In genomic region chr7:92874761-92875408, GRCm38 (mm10) we compare ENCODE assay signal across 8 mouse cellular contexts. TPM values are rescaled to one million over a fixed set of nuclear protein-coding genes. Genes with fewer than 3 reads are reported as not detected.
DNase-seq lines count a peak whose midpoint lies in the region; ATAC-seq and TF ChIP-seq lines count a peak whose summit lies in the region.

No protein-coding gene starts in this region.

- TF ChIP-seq EP300 in ES-Bruce4 (IDR thresholded peaks at IDR 0.05; ENCODE audit: insufficient read depth, low read depth, low read length) = 0 out of 2 replicates have a peak, but pooled peaks have one; percentile 3

- H3K36me3 ChIP-seq in ES-Bruce4 (ENCODE audit: control insufficient read depth, insufficient read depth, low read length, poor library complexity, severe bottlenecking) = peaks cover 23% of the 10 kb centered on the region
- no peaks in the 10 kb centered on the region for H3K36me3 ChIP-seq in forebrain, embryonic 13.5 days (ENCODE audit: poor library complexity, severe bottlenecking)
- H3K36me3 ChIP-seq in neural tube, embryonic 15.5 days = no peaks in the 10 kb centered on the region

- intact Hi-C loops in heart, postnatal 14 days (cut with DNase I) = loop anchor here (5.0 kb wide), 5 partner anchors 32 to 313 kb away; partner anchors contain the start of gene Ccdc90b

- peaks cover 4% of the 10 kb centered on the region for H3K4me1 ChIP-seq in ES-Bruce4 (ENCODE audit: control insufficient read depth, insufficient read depth, low read length)
- peaks cover 25% of the 10 kb centered on the region for H3K4me1 ChIP-seq in forebrain, embryonic 13.5 days
- H3K4me1 ChIP-seq in neural tube, embryonic 15.5 days = peaks cover 23% of the 10 kb centered on the region

- H3K4me3 ChIP-seq in ES-Bruce4 (ENCODE audit: low read depth, low read length) = peak overlapping the region; percentile 99
- H3K4me3 ChIP-seq in forebrain, embryonic 13.5 days = peak overlapping the region; percentile 61
- H3K4me3 ChIP-seq in neural tube, embryonic 15.5 days (replicated peaks) = peak overlapping the region; percentile 70

- peak; percentile 85 to 86 for DNase-seq in heart, postnatal 14 days
- DNase-seq in layer of hippocampus, adult 11-12 months (ENCODE audit: low spot score) = peak; percentile 91
- DNase-seq in lung, adult 18-20 months = peak; percentile 96
- peak; percentile 83 for DNase-seq in testis, postnatal 14 days (ENCODE audit: low spot score)

- TF ChIP-seq POLR2A in ES-Bruce4 (IDR thresholded peaks at IDR 0.05; ENCODE audit: insufficient read depth, low read length) = peak; percentile 58

- peak overlapping the region; percentile 67 for H3K4me2 ChIP-seq in forebrain, embryonic 13.5 days
- H3K4me2 ChIP-seq in neural tube, embryonic 15.5 days = peak overlapping the region; percentile 76

- WGBS in forebrain, embryonic 13.5 days = under 1% methylated on average over 29 of the region's 29 CpGs
- under 1% methylated on average over 28 of the region's 29 CpGs for WGBS in neural tube, embryonic 15.5 days

- no peaks in the 10 kb centered on the region; the same call in 1 of the 2 replicates for H3K9me3 ChIP-seq in ES-Bruce4 (replicated peaks; ENCODE audit: control insufficient read depth, insufficient read depth, low read length, poor library complexity, severe bottlenecking)
- H3K9me3 ChIP-seq in forebrain, embryonic 13.5 days (replicated peaks) = no peaks in the 10 kb centered on the region
- no peaks in the 10 kb centered on the region for H3K9me3 ChIP-seq in neural tube, embryonic 15.5 days (replicated peaks)

- no peak for TF ChIP-seq CTCF in ES-Bruce4 (IDR thresholded peaks at IDR 0.05; ENCODE audit: low read depth, low read length)

- ATAC-seq in cerebellum, adult (ENCODE audit: insufficient number of reproducible peaks, low FRiP score, low TSS enrichment) = peak; percentile 95
- peak; percentile 91 for ATAC-seq in forebrain, embryonic 13.5 days
- ATAC-seq in neural tube, embryonic 15.5 days (ENCODE audit: low FRiP score) = peak; percentile 91

- peak overlapping the region; percentile 88 for H3K9ac ChIP-seq in ES-Bruce4 (ENCODE audit: low read depth, poor library complexity, severe bottlenecking)
- H3K9ac ChIP-seq in forebrain, embryonic 13.5 days = peak overlapping the region; percentile 81
- peak overlapping the region; percentile 80 for H3K9ac ChIP-seq in neural tube, embryonic 15.5 days (replicated peaks)

- no peaks in the 10 kb centered on the region for H3K27me3 ChIP-seq in ES-Bruce4 (ENCODE audit: control insufficient read depth, insufficient read depth, low read length, poor library complexity, severe bottlenecking)
- no peaks in the 10 kb centered on the region for H3K27me3 ChIP-seq in forebrain, embryonic 13.5 days
- no peaks in the 10 kb centered on the region for H3K27me3 ChIP-seq in neural tube, embryonic 15.5 days (replicated peaks)

- peak overlapping the region; percentile 89 for H3K27ac ChIP-seq in ES-Bruce4 (ENCODE audit: insufficient read depth, low read length)
- peak overlapping the region; percentile 98 for H3K27ac ChIP-seq in forebrain, embryonic 13.5 days
- peak overlapping the region; percentile 98 for H3K27ac ChIP-seq in neural tube, embryonic 15.5 days (replicated peaks)

RNA-seq across cellular contexts. Expression of gene Prcp, which starts 0.6 kb away (rescaled TPM):
- 38.8 and 40.5 TPM in 2 replicates for polyA plus RNA-seq in ES-Bruce4 (2011; ENCODE audit: insufficient read depth, insufficient read length, low read depth, missing spikeins)
- 14.6 and 15.6 TPM in 2 replicates for polyA plus RNA-seq in forebrain, embryonic 13.5 days (2015; fragmentation: Nextera tagmentation; extraction: Ambion mirVana)
- total RNA-seq in heart, postnatal 14 days (2021) = 10 to 100 TPM; 36.6 to 39.2 TPM
- 21.4 and 23.5 TPM in 2 replicates for polyA plus RNA-seq in neural tube, embryonic 15.5 days (2015; fragmentation: Nextera tagmentation; extraction: Ambion mirVana)

RNA-seq across cellular contexts. Expression of gene Ddias, which starts 0.8 kb away (rescaled TPM):
- 64.5 and 69.3 TPM in 2 replicates for polyA plus RNA-seq in ES-Bruce4 (2011; ENCODE audit: insufficient read depth, insufficient read length, low read depth, missing spikeins)
- polyA plus RNA-seq in forebrain, embryonic 13.5 days (2015; fragmentation: Nextera tagmentation; extraction: Ambion mirVana) = 12.1 and 13.5 TPM in 2 replicates
- 1 to 10 TPM in 1 of 2 experiments, under 1 TPM in 1; 0.88 to 1.1 TPM for total RNA-seq in heart, postnatal 14 days (2021)
- 3.6 and 4.7 TPM in 2 replicates for polyA plus RNA-seq in neural tube, embryonic 15.5 days (2015; fragmentation: Nextera tagmentation; extraction: Ambion mirVana)

Comparison
In these comparisons a context has a peak if more than half of its experiments do, and no peak if none do; other contexts are left out.
1. Peak in every context shown above with its lines: DNase-seq, ATAC-seq, H3K4me3 ChIP-seq and H3K27ac ChIP-seq.